Comparison of ENCODE assay signal across 11 mouse cellular contexts in genomic region chr11:97451625-97452024, GRCm38 (mm10). TPM values are rescaled to one million over a fixed set of nuclear protein-coding genes. Genes with fewer than 3 reads are reported as not detected.
DNase-seq lines count a peak whose midpoint lies in the region; ATAC-seq lines count a peak whose summit lies in the region.
"Had no signal": no experiment of that assay in that cellular context is flagged by ENCODE, and none has a peak within 500 bp of the region (broad histone marks: within the 10 kb centered on the region; RNA-seq: fewer than 3 reads in every experiment).

No protein-coding gene starts in this region.

- H3K27ac ChIP-seq in embryonic facial prominence, embryonic 15.5 days (replicated peaks): peak overlapping the region; percentile 91; the same call in 1 of the 2 replicates
- no peak overlapping the region for H3K27ac ChIP-seq in hindbrain, embryonic 12.5 days
- no peak overlapping the region for H3K27ac ChIP-seq in neural tube, embryonic 13.5 days (replicated peaks)
- no peak overlapping the region for H3K27ac ChIP-seq in kidney, embryonic 16.5 days (ENCODE audit: low read length)
- H3K27ac ChIP-seq: stomach, postnatal 0 days had no signal

- intact Hi-C loops in heart, postnatal 25 days (cut with DNase I): no loop called here

- peaks cover 59% of the 10 kb centered on the region for H3K4me1 ChIP-seq in embryonic facial prominence, embryonic 15.5 days
- peaks cover 42% of the 10 kb centered on the region for H3K4me1 ChIP-seq in hindbrain, embryonic 12.5 days
- H3K4me1 ChIP-seq in neural tube, embryonic 13.5 days (replicated peaks): peaks cover 61% of the 10 kb centered on the region
- H3K4me1 ChIP-seq in kidney, embryonic 16.5 days (ENCODE audit: insufficient read depth, low read length): peaks cover 29% of the 10 kb centered on the region

- no peaks in the 10 kb centered on the region for H3K9me3 ChIP-seq in embryonic facial prominence, embryonic 15.5 days (replicated peaks)
- H3K9me3 ChIP-seq in hindbrain, embryonic 12.5 days (replicated peaks): no peaks in the 10 kb centered on the region
- H3K9me3 ChIP-seq in neural tube, embryonic 13.5 days: no peaks in the 10 kb centered on the region
- no peaks in the 10 kb centered on the region for H3K9me3 ChIP-seq in kidney, embryonic 16.5 days (ENCODE audit: low read length)

- ATAC-seq in embryonic facial prominence, embryonic 15.5 days (ENCODE audit: insufficient number of reproducible peaks, low FRiP score, low TSS enrichment, low read depth): no peak
- ATAC-seq in hindbrain, embryonic 12.5 days (ENCODE audit: low FRiP score): no peak
- no peak for ATAC-seq in neural tube, embryonic 13.5 days (ENCODE audit: low read depth)
- ATAC-seq in kidney, embryonic 16.5 days (ENCODE audit: low FRiP score, low TSS enrichment): no peak
- ATAC-seq: CD4-positive, CD25-positive, alpha-beta regulatory T cell, adult 4 months had no signal

- H3K27me3 ChIP-seq in embryonic facial prominence, embryonic 15.5 days: no peaks in the 10 kb centered on the region
- H3K27me3 ChIP-seq in hindbrain, embryonic 12.5 days: no peaks in the 10 kb centered on the region
- H3K27me3 ChIP-seq in neural tube, embryonic 13.5 days: no peaks in the 10 kb centered on the region
- no peaks in the 10 kb centered on the region for H3K27me3 ChIP-seq in kidney, embryonic 16.5 days (ENCODE audit: insufficient read depth, low read length)

- H3K9ac ChIP-seq in embryonic facial prominence, embryonic 15.5 days: no peak overlapping the region
- 0 out of 2 replicates have a peak overlapping the region, but pooled peaks have one; percentile 78 for H3K9ac ChIP-seq in hindbrain, embryonic 12.5 days
- H3K9ac ChIP-seq in neural tube, embryonic 13.5 days: peak overlapping the region; percentile 86
- no peak overlapping the region for H3K9ac ChIP-seq in kidney, embryonic 16.5 days (replicated peaks; ENCODE audit: low read length)

- H3K36me3 ChIP-seq in embryonic facial prominence, embryonic 15.5 days: peaks cover 82% of the 10 kb centered on the region
- peaks cover 47% of the 10 kb centered on the region for H3K36me3 ChIP-seq in hindbrain, embryonic 12.5 days
- peaks cover 66% of the 10 kb centered on the region for H3K36me3 ChIP-seq in neural tube, embryonic 13.5 days
- peaks cover 58% of the 10 kb centered on the region for H3K36me3 ChIP-seq in kidney, embryonic 16.5 days (ENCODE audit: insufficient read depth, low read length)

- DNase-seq in heart, adult 18-20 months: peak; percentile 47 to 64
- no peak for DNase-seq in heart, postnatal 25 days (ENCODE audit: low spot score)
- DNase-seq in liver: no peak
- no peak for DNase-seq in thymus, postnatal 0 days (ENCODE audit: low spot score)

- H3K4me3 ChIP-seq in embryonic facial prominence, embryonic 15.5 days (replicated peaks): no peak overlapping the region
- peak overlapping the region; percentile 48 for H3K4me3 ChIP-seq in hindbrain, embryonic 12.5 days
- peak overlapping the region; percentile 65; the same call in 1 of the 2 replicates for H3K4me3 ChIP-seq in neural tube, embryonic 13.5 days
- no peak overlapping the region for H3K4me3 ChIP-seq in kidney, embryonic 16.5 days (ENCODE audit: low read length)

- 94% methylated on average over 15 of the region's 15 CpGs for WGBS in embryonic facial prominence, embryonic 15.5 days
- WGBS in hindbrain, embryonic 12.5 days: 94% methylated on average over 15 of the region's 15 CpGs
- 93% methylated on average over 15 of the region's 15 CpGs for WGBS in neural tube, embryonic 13.5 days
- WGBS in kidney, embryonic 16.5 days: 97% methylated on average over 15 of the region's 15 CpGs

- H3K4me2 ChIP-seq in embryonic facial prominence, embryonic 15.5 days (replicated peaks): peak overlapping the region; percentile 63; the same call in 1 of the 2 replicates
- H3K4me2 ChIP-seq in hindbrain, embryonic 12.5 days (replicated peaks): peak overlapping the region; percentile 75
- peak overlapping the region; percentile 88 for H3K4me2 ChIP-seq in neural tube, embryonic 13.5 days
- no peak overlapping the region for H3K4me2 ChIP-seq in kidney, embryonic 16.5 days (replicated peaks; ENCODE audit: low read depth, low read length)

RNA-seq across cellular contexts. Expression of gene Arhgap23, which starts 36.3 kb away (rescaled TPM):
- 10 to 100 TPM; 12.5 to 13.5 TPM for total RNA-seq in heart, adult 18-20 months (2021)
- 10 to 100 TPM; 14.8 to 19.4 TPM for total RNA-seq in heart, postnatal 25 days (2021)
- polyA plus RNA-seq in embryonic facial prominence, embryonic 15.5 days (2015; fragmentation: Nextera tagmentation; extraction: Ambion mirVana): 9.6 and 10.4 TPM in 2 replicates
- polyA plus RNA-seq in hindbrain, embryonic 12.5 days (2016; fragmentation: Nextera tagmentation; extraction: Ambion mirVana): 9.3 and 10.0 TPM in 2 replicates
- 6.8 and 7.4 TPM in 2 replicates for polyA plus RNA-seq in neural tube, embryonic 13.5 days (2015; fragmentation: Nextera tagmentation; extraction: Ambion mirVana)
- 6.0 and 6.2 TPM in 2 replicates for polyA plus RNA-seq in kidney, embryonic 16.5 days (2015; fragmentation: Nextera tagmentation; extraction: Ambion mirVana)
- polyA plus RNA-seq in thymus, postnatal 0 days (2015; fragmentation: Nextera tagmentation; extraction: Ambion mirVana): 1.6 and 2.9 TPM in 2 replicates
- polyA plus RNA-seq: CD4-positive, CD25-positive, alpha-beta regulatory T cell, adult 4 months had no signal

RNA-seq across cellular contexts. Expression of gene 4933428G20Rik, which starts 48.5 kb away (rescaled TPM):
- total RNA-seq in heart, adult 18-20 months (2021): not detected
- not detected for total RNA-seq in heart, postnatal 25 days (2021)
- polyA plus RNA-seq in embryonic facial prominence, embryonic 15.5 days (2015; fragmentation: Nextera tagmentation; extraction: Ambion mirVana): 1.4 and 1.7 TPM in 2 replicates
- polyA plus RNA-seq in hindbrain, embryonic 12.5 days (2016; fragmentation: Nextera tagmentation; extraction: Ambion mirVana): 0.85 and 0.94 TPM in 2 replicates
- 0.81 and 1.1 TPM in 2 replicates for polyA plus RNA-seq in neural tube, embryonic 13.5 days (2015; fragmentation: Nextera tagmentation; extraction: Ambion mirVana)
- 0.75 and 1.3 TPM in 2 replicates for polyA plus RNA-seq in kidney, embryonic 16.5 days (2015; fragmentation: Nextera tagmentation; extraction: Ambion mirVana)
- polyA plus RNA-seq in thymus, postnatal 0 days (2015; fragmentation: Nextera tagmentation; extraction: Ambion mirVana): 0.09 and 0.12 TPM in 2 replicates
- total RNA-seq: hematopoietic stem cell, adult 5-6 weeks had no signal
- polyA plus RNA-seq: CD4-positive, CD25-positive, alpha-beta regulatory T cell, adult 4 months had no signal

Comparison
In these comparisons a context has a peak if more than half of its experiments do, and no peak if none do; other contexts are left out.
1. DNase-seq: peak in heart, adult 18-20 months (2 of 2); none in heart, postnatal 25 days (single experiment), liver (single experiment) and thymus, postnatal 0 days (single experiment).
2. H3K4me3 ChIP-seq: peak in hindbrain, embryonic 12.5 days (single experiment) and neural tube, embryonic 13.5 days (single experiment); none in embryonic facial prominence, embryonic 15.5 days (single experiment) and kidney, embryonic 16.5 days (single experiment).
3. H3K9ac ChIP-seq: peak in hindbrain, embryonic 12.5 days (single experiment) and neural tube, embryonic 13.5 days (single experiment); none in embryonic facial prominence, embryonic 15.5 days (single experiment) and kidney, embryonic 16.5 days (single experiment).